8 mouse cellular contexts compared by ENCODE assay signal in genomic region chr5:96997802-96998565, GRCm38 (mm10). TPM values are rescaled to one million over a fixed set of nuclear protein-coding genes. Genes with fewer than 3 reads are reported as not detected.
DNase-seq lines count a peak whose midpoint lies in the region; ATAC-seq lines count a peak whose summit lies in the region.

No protein-coding gene starts in this region.

- peak overlapping the region; percentile 94 for H3K4me3 ChIP-seq in hindbrain, embryonic 15.5 days
- peak overlapping the region; percentile 90 for H3K4me3 ChIP-seq in liver, embryonic 11.5 days (ENCODE audit: low read depth, low read length)

- H3K4me1 ChIP-seq in hindbrain, embryonic 15.5 days (replicated peaks), result peaks cover 32% of the 10 kb centered on the region
- peaks cover 43% of the 10 kb centered on the region for H3K4me1 ChIP-seq in liver, embryonic 11.5 days (replicated peaks; ENCODE audit: control insufficient read depth, insufficient read depth, low read length)

- H3K4me2 ChIP-seq in hindbrain, embryonic 15.5 days, result peak overlapping the region; percentile 88
- H3K4me2 ChIP-seq in liver, embryonic 11.5 days, result peak overlapping the region; percentile 87

- H3K9me3 ChIP-seq in hindbrain, embryonic 15.5 days, result no peaks in the 10 kb centered on the region
- no peaks in the 10 kb centered on the region for H3K9me3 ChIP-seq in liver, embryonic 11.5 days (ENCODE audit: control insufficient read depth, low read length)

- H3K36me3 ChIP-seq in hindbrain, embryonic 15.5 days, result no peaks in the 10 kb centered on the region
- 0 out of 2 replicates have a peak, but pooled peaks cover 3% of the 10 kb centered on the region for H3K36me3 ChIP-seq in liver, embryonic 11.5 days (ENCODE audit: control insufficient read depth, insufficient read depth, low read length)

- peak overlapping the region; percentile 72 for H3K9ac ChIP-seq in hindbrain, embryonic 15.5 days
- H3K9ac ChIP-seq in liver, embryonic 11.5 days (ENCODE audit: low read depth, low read length), result peak overlapping the region; percentile 90

- WGBS in hindbrain, embryonic 15.5 days, result under 1% methylated on average over 70 of the region's 75 CpGs
- under 1% methylated on average over 62 of the region's 75 CpGs for WGBS in liver, embryonic 11.5 days

- DNase-seq in 416B (ENCODE audit: low read depth) (peak; percentile 63), MN1 (ENCODE audit: low spot score) (peak; percentile 40)
- DNase-seq in cerebellum, postnatal 14 days, result peak; percentile 51 to 63
- DNase-seq in gastrocnemius, adult 18-20 months (ENCODE audit: low spot score), result peak; percentile 72
- peak; percentile 71 for DNase-seq in liver, embryonic 11.5 days (ENCODE audit: low spot score)
- DNase-seq in naive thymus-derived CD4-positive, alpha-beta T cell, adult 2 months (ENCODE audit: low read depth), result peak; percentile 53
- peak; percentile 78 for DNase-seq in thymus, postnatal 4 days

- H3K27me3 ChIP-seq in hindbrain, embryonic 15.5 days, result no peaks in the 10 kb centered on the region
- no peaks in the 10 kb centered on the region for H3K27me3 ChIP-seq in liver, embryonic 11.5 days (replicated peaks; ENCODE audit: control insufficient read depth, insufficient read depth, low read length)

- ATAC-seq in hindbrain, embryonic 15.5 days (ENCODE audit: low FRiP score, low read depth), result peak; percentile 6
- ATAC-seq in liver, embryonic 11.5 days (replicated peaks; ENCODE audit: low FRiP score), result peak; percentile 24

- peak overlapping the region; percentile 90 for H3K27ac ChIP-seq in hindbrain, embryonic 15.5 days (replicated peaks)
- peak overlapping the region; percentile 94 for H3K27ac ChIP-seq in liver, embryonic 11.5 days (ENCODE audit: low read depth, low read length)

RNA-seq across cellular contexts. Expression of gene Bmp2k, which starts 0.5 kb away (rescaled TPM):
- total RNA-seq in gastrocnemius, adult 18-20 months (2021), result 10 to 100 TPM; 11.8 to 13.2 TPM
- polyA plus RNA-seq in hindbrain, embryonic 15.5 days (2015; fragmentation: Nextera tagmentation; extraction: Ambion mirVana), result 9.9 and 10.0 TPM in 2 replicates
- 31.1 and 34.5 TPM in 2 replicates for polyA plus RNA-seq in liver, embryonic 11.5 days (2014; fragmentation: Nextera tagmentation; extraction: Ambion mirVana)

Comparison
In these comparisons a context has a peak if more than half of its experiments do, and no peak if none do; other contexts are left out.
1. Peak in every context shown above with its lines: DNase-seq, ATAC-seq, H3K4me3 ChIP-seq and H3K27ac ChIP-seq.